Mouse (Mus musculus) urinary bladder, postnatal 14 days (tissue): Measurements from ENCODE around the gene Lime1.
A peak's percentile ranks its signal among the peaks of the same experiment; 100 is the strongest.

ENCODE experiments used
- DNase-seq: peaks from one replicate; pipeline ENCODE4 v3.0.0; 2021; ENCODE audit warnings: low spot score

Gene Lime1

GRCm38 (mm10) chr2:181391022-181391421 lies 11.1 kb downstream of the Lime1 start:
- no peak for DNase-seq

- DNase-seq: no peak
These were observed 11.7 kb downstream of the Lime1 start for GRCm38 (mm10) chr2:181391541-181391940.

- peak; percentile 90 for DNase-seq
These were observed 12.8 kb downstream of the Lime1 start for GRCm38 (mm10) chr2:181392600-181393213.

- DNase-seq: no peak
These were observed 14.2 kb downstream of the Lime1 start for GRCm38 (mm10) chr2:181394086-181394485.

GRCm38 (mm10) chr2:181397207-181397761 lies 17.4 kb downstream of the Lime1 start:
- DNase-seq: no peak

- DNase-seq: no peak
These were observed 21.6 kb downstream of the Lime1 start for GRCm38 (mm10) chr2:181401497-181401896.

GRCm38 (mm10) chr2:181403722-181404121 lies 23.8 kb downstream of the Lime1 start:
- no peak for DNase-seq

GRCm38 (mm10) chr2:181409643-181410042 lies 29.8 kb downstream of the Lime1 start:
- no peak for DNase-seq

- peak; percentile 77 for DNase-seq
These were observed 31.0 kb downstream of the Lime1 start for GRCm38 (mm10) chr2:181410760-181411473.

- DNase-seq: peak; percentile 28
These were observed 33.3 kb downstream of the Lime1 start for GRCm38 (mm10) chr2:181413141-181413540.

- peak; percentile 21 for DNase-seq
These were observed 36.1 kb downstream of the Lime1 start for GRCm38 (mm10) chr2:181415945-181416344.

- no peak for DNase-seq
These were observed 39.5 kb downstream of the Lime1 start for GRCm38 (mm10) chr2:181419359-181419758.

- DNase-seq: no peak
These were observed 40.5 kb downstream of the Lime1 start for GRCm38 (mm10) chr2:181420426-181420825.

GRCm38 (mm10) chr2:181420903-181421638 lies 41.2 kb downstream of the Lime1 start:
- DNase-seq: no peak

- DNase-seq: no peak
These were observed 44.0 kb downstream of the Lime1 start for GRCm38 (mm10) chr2:181423834-181424233.
